Mouse (Mus musculus): ENCODE results near the gene Zfp592.
"Not testable (repeated sequence)": the region's sequence is repeated elsewhere in the genome, so short reads cannot be mapped to it uniquely, and the experiment has no call there.

Gene Zfp592

GRCm38 (mm10) chr7:80992980-80993833, at the start of gene Zfp592:
Zfp592 (plus strand) TSS chr7:80993681.
- DNase-seq (ENCODE audit: low read depth, low spot score) = peak; percentile 70

DNA sequence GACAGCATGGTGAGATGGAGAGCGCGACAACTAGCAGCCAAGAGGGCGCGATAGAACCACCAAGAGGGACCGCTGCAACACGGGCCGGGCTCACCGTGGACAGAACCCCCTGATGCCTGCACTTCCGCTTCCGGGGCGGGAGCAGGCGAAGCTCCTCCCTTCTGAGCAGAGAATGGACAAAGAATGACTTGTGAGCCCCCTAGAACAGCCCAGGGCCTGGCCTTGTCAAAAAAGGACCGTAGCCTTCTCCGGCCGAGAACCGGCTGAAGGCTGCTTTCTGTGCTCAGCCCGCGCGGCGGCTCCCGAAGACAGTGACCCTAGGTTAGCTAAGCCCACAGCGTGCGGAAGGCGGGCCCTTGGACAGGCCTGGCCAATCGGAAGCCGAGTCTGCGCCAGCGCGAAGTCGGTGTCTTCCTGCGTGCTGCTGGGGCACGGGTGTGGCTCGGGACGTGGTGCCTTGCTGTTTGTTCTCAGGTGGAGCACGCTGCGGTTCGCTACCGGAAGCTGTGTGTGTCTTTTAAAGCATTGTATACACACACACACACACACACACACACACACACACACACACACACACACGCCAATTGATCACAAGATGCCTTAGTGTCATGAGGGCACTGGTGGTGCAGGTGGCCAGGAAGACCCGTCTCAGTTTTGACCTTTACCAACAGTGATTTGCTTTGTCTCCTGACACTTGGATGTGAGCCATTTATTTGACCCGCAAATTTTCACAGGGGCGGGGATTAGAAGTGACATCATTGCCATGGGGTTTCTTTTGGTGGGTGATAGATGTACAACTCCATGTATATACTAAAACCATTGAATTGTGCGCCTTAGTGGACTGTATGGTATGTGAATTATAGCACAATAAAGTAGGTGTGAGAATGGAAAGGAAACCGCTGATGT, 45.8 kb upstream of the Zfp592 start, which contains the start of gene Sec11a:
Sec11a (minus strand) TSS at position 336 of the 906 bp plus-strand sequence.
- peak; percentile 93 for DNase-seq (ENCODE audit: low read depth, low spot score)

GRCm38 (mm10) chr7:80951461-80951860, 42.0 kb upstream of the Zfp592 start:
- no peak for DNase-seq (ENCODE audit: low read depth, low spot score)

DNA sequence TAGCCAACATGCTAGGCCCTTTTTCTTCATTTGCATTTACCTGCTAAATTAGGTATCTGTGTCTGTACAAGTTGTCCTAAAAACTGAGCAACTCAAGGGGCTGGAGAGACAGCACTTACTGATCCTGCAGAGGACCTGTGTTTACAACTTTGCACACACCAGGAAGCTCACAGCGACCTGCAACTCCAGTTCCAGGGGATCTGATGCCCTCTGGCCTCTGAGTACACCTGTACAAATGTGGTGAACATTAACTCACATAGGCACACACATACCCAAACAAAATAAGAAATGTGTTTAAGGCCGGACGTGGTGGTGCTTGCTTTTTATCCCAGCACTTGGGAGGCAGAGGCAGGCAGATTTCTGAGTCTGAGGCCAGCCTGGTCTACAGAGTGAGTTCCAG, 41.3 kb upstream of the Zfp592 start:
- no peak for DNase-seq (ENCODE audit: low read depth, low spot score)

GRCm38 (mm10) chr7:80954251-80954650, 39.2 kb upstream of the Zfp592 start:
- DNase-seq (ENCODE audit: low read depth, low spot score) = no peak

GRCm38 (mm10) chr7:80956891-80957290, 36.6 kb upstream of the Zfp592 start:
- DNase-seq (ENCODE audit: low read depth, low spot score) = no peak

DNA sequence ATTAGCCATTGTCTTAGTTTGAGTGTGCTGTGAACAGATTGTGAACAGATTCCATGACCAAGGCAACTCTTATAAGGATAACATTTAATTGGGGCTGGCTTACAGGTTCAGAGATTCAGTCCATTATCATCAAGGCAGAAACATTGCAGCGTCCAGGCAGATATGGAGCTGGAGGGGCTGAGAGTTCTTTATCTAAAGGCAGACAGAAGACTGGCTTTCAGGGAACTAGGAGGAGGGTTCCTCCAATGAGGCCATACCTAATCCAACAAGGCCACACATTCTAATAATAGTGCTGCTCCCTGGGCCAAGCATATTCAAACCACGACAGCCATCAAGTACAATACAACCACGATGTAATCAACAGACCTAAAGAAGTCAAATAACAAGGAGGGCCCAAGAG, 34.5 kb upstream of the Zfp592 start:
- DNase-seq (ENCODE audit: low read depth, low spot score) = no peak

- DNase-seq (ENCODE audit: low read depth, low spot score) = no peak
Observed at GRCm38 (mm10) chr7:80962799-80963198, 30.7 kb upstream of the Zfp592 start.

DNA sequence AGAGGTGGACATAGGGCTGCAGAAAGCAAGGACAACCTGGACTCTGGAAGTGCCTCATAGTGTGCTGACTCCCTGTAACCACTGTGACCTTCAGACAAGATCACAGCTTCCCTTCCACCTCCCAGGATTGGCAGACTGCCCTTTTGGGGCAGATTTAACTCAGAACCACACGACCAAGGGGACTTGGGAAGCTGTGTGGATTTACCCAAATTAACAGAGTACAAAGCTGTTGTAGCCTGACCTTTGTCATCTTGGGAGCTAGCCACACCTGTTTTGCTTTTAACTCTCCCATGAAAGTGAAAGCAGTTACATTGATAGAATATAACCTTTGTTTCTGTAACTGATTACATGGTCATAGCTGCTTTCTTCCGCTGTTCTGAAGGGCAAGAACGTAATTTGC, 22.6 kb upstream of the Zfp592 start:
- DNase-seq (ENCODE audit: low read depth, low spot score) = no peak

GRCm38 (mm10) chr7:80971419-80971818, 22.1 kb upstream of the Zfp592 start:
- no peak for DNase-seq (ENCODE audit: low read depth, low spot score)

DNA sequence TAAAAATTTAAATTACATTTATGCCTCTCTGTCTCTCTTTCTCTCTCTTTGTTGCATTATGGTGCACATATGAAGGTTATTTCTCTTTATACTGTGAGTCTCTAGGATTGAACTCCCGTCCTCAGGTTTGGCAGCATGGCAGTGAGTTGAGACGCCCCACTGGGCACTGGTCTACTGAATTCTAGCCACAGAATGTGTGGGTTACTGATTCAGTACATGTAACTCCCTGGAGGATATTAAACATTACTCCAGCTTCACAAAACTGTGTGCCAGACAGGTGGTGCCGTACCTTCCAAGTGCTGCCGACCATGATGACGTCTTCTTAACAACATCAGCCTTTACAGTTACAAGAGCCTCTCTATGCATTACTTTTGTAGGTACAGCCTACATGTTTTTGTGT, 21.4 kb upstream of the Zfp592 start:
- no peak for DNase-seq (ENCODE audit: low read depth, low spot score)

- DNase-seq (ENCODE audit: low read depth, low spot score) = not testable (repeated sequence)
Observed at GRCm38 (mm10) chr7:80972920-80973637, 20.4 kb upstream of the Zfp592 start.

- not testable (repeated sequence) for DNase-seq (ENCODE audit: low read depth, low spot score)
Observed at GRCm38 (mm10) chr7:80973638-80974015, 19.9 kb upstream of the Zfp592 start.

- DNase-seq (ENCODE audit: low read depth, low spot score) = no peak
Observed at GRCm38 (mm10) chr7:80980566-80980965, 12.9 kb upstream of the Zfp592 start.

DNA sequence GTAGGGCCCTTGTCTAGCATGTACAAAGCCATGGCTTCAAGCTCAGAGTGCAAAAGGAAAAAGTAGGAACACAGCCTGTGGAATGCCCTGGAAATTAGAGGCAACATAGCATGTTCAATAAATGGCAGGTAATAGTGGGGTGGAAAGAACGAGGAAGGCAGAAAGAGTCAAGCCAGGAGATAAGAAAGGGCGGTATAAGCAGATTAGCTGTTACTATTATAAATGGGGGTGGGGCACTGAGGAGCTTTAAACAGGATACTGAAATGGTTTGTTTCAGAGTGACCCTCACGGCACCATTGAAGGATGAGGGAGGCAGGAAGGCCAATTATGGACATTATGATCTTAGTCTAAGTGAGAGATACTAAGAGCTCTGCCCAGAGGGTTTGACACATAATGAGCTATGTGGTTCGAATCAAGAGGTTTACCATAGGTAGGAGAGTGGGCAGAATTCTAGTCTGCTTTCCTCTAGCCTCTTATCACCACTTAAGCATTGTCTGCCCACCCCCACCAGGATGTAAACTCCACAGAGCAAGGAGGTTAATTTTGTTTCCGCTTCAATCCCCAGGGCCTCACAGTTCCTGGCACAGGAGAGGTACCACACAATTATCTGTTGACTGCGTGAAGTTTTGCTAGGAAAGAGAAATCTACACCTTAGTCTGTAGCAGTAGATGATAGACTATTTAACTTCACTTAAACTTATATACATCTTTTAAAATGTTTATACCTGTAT, 6.9 kb upstream of the Zfp592 start:
- DNase-seq (ENCODE audit: low read depth, low spot score) = no peak

DNA sequence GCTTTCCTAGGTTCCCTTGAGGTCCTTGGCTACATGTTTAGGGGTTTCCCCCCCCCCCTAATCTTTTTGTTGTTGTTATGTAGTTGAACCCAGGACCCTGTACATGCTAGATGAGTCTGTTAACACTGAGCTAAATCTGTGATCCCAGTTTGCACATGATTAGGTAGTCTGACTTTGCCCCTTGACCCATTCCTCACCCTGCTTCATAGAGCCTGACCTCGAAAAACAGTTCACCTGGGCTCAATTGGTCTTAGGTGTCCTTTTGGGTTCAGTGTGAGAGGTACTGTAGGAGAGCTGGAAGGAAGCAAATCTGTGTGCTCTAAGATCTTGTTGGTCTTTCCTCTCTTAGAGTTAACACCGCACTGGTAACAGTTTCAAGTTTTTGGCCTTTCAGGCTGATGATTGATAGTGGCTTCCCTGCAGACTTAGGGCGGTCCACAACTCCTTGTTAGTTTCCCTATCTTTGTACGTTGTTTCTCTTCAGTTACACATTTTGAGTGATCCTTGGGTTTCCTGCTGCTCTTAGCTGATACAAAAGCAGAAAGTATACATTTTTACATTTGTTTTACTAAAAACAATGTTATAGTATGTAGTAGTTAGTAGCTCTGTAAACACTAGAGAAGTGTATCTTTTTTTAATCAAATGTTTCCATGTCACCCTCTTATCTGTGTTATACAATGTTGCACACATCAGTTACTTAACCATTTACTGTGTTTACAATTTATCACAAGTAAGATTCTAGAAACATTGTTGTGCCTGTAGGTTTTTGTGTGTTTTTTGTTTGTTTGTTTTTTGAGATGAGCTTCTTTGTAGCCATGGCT, 5.5 kb upstream of the Zfp592 start:
- DNase-seq (ENCODE audit: low read depth, low spot score) = no peak

DNA sequence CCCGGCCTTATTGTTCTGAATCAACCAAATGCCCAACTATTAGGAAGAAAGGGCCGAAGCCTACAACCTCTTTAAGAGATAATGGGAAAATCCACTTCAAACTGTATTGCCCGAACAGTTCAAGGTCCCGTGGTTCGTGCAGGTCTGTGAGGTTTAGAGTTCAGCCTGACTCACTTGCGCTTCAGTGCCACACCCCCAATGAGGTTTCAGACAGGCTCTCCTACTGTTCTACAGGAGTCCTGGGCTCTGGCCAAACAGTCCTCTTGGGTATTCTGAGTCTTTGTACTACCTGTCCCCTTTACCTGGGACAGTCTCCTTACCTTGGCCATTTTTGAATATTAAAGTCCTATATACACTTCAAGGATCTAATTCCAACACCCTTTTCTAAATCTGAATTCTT, 3.2 kb upstream of the Zfp592 start:
- no peak for DNase-seq (ENCODE audit: low read depth, low spot score)

DNA sequence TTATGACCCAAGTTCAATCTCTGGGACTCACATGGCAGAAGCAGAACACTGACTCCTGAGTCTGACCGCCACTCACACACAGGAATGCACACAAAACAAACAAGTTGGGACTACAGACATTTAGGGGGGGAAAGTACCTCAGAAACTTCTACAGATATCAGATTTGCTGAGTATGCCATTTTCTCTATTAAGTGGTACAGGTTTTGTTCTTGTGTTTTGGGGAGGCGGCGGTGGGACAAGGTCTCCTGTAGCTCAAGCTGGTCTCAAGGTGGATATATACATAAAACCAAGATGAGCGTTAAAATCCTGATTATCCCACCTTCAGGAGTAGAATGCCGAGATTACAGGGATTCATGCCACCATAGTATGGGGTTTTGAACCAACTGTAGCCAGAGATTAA, 1.9 kb upstream of the Zfp592 start:
- no peak for DNase-seq (ENCODE audit: low read depth, low spot score)

GRCm38 (mm10) chr7:80992063-80992462, 1.4 kb upstream of the Zfp592 start:
- no peak for DNase-seq (ENCODE audit: low read depth, low spot score)

- DNase-seq (ENCODE audit: low read depth, low spot score) = no peak
Observed at GRCm38 (mm10) chr7:80992631-80992979, 876 bp upstream of the Zfp592 start.

Measured in mesoderm, embryonic 11.5 days (tissue).